Mouse (Mus musculus): Measurements from ENCODE around the gene Naa16. TPM values are rescaled to one million over a fixed set of nuclear protein-coding genes. Genes with fewer than 3 reads are reported as not detected.

Naa16 gene
- polyA plus RNA-seq, 1 experiment from 2014 or later: 22.8 TPM

- H3K9ac ChIP-seq (ENCODE audit: low read length): no peak overlapping the region
- no peaks in the 10 kb centered on the region for H3K36me3 ChIP-seq (ENCODE audit: control insufficient read depth, insufficient read depth)
- H3K4me1 ChIP-seq (ENCODE audit: control insufficient read depth, insufficient read depth, low read length): peaks cover 14% of the 10 kb centered on the region
- no peak overlapping the region for H3K27ac ChIP-seq (ENCODE audit: low read length)
- no peak overlapping the region for H3K4me2 ChIP-seq (ENCODE audit: low read depth, low read length)
- H3K27me3 ChIP-seq (ENCODE audit: control insufficient read depth, insufficient read depth, low read length): no peaks in the 10 kb centered on the region
- no peak for ATAC-seq (replicated peaks; ENCODE audit: extremely low read depth, insufficient read depth, low FRiP score)
- H3K4me3 ChIP-seq (ENCODE audit: low read length): no peak overlapping the region
- H3K9me3 ChIP-seq (replicated peaks; ENCODE audit: control insufficient read depth, low read length): peaks cover 2% of the 10 kb centered on the region; the same call in 1 of the 2 replicates
- 66% methylated on average over 3 of the region's 3 CpGs for WGBS
Observed at GRCm38 (mm10) chr14:79288280-79288679, 102.3 kb downstream of the Naa16 start.

- Histone ChIP-seq H3K4me3 (ENCODE audit: low read length) (no peak overlapping the region), H3K4me1 (ENCODE audit: control insufficient read depth, insufficient read depth, low read length) (peaks cover 11% of the 10 kb centered on the region), H3K4me2 (ENCODE audit: low read depth, low read length) (no peak overlapping the region), H3K27ac (ENCODE audit: low read length) (no peak overlapping the region), H3K9me3 (replicated peaks; ENCODE audit: control insufficient read depth, low read length) (peaks cover 2% of the 10 kb centered on the region; the same call in 1 of the 2 replicates), H3K27me3 (ENCODE audit: control insufficient read depth, insufficient read depth, low read length) (no peaks in the 10 kb centered on the region), H3K9ac (ENCODE audit: low read length) (no peak overlapping the region), H3K36me3 (ENCODE audit: control insufficient read depth, insufficient read depth) (no peaks in the 10 kb centered on the region)
- 87% methylated on average over 7 of the region's 7 CpGs for WGBS
- ATAC-seq (replicated peaks; ENCODE audit: extremely low read depth, insufficient read depth, low FRiP score): no peak
Observed at GRCm38 (mm10) chr14:79287251-79287863, 103.2 kb downstream of the Naa16 start.

GRCm38 (mm10) chr14:79285549-79285948 lies 105.0 kb downstream of the Naa16 start:
- Histone ChIP-seq H3K36me3 (ENCODE audit: control insufficient read depth, insufficient read depth) (no peaks in the 10 kb centered on the region), H3K4me3 (ENCODE audit: low read length) (no peak overlapping the region), H3K9me3 (replicated peaks; ENCODE audit: control insufficient read depth, low read length) (peaks cover 2% of the 10 kb centered on the region; the same call in 1 of the 2 replicates), H3K4me1 (ENCODE audit: control insufficient read depth, insufficient read depth, low read length) (peaks cover 13% of the 10 kb centered on the region), H3K4me2 (ENCODE audit: low read depth, low read length) (no peak overlapping the region), H3K27ac (ENCODE audit: low read length) (no peak overlapping the region), H3K27me3 (ENCODE audit: control insufficient read depth, insufficient read depth, low read length) (no peaks in the 10 kb centered on the region), H3K9ac (ENCODE audit: low read length) (no peak overlapping the region)
- WGBS: 90% methylated on average over 5 of the region's 5 CpGs
- no peak for ATAC-seq (replicated peaks; ENCODE audit: extremely low read depth, insufficient read depth, low FRiP score)

GRCm38 (mm10) chr14:79284616-79285015 lies 106.0 kb downstream of the Naa16 start:
- no peak overlapping the region for H3K4me2 ChIP-seq (ENCODE audit: low read depth, low read length)
- H3K9me3 ChIP-seq (replicated peaks; ENCODE audit: control insufficient read depth, low read length): peaks cover 2% of the 10 kb centered on the region; the same call in 1 of the 2 replicates
- ATAC-seq (replicated peaks; ENCODE audit: extremely low read depth, insufficient read depth, low FRiP score): no peak
- peaks cover 4% of the 10 kb centered on the region for H3K4me1 ChIP-seq (ENCODE audit: control insufficient read depth, insufficient read depth, low read length)
- H3K27me3 ChIP-seq (ENCODE audit: control insufficient read depth, insufficient read depth, low read length): no peaks in the 10 kb centered on the region
- H3K27ac ChIP-seq (ENCODE audit: low read length): no peak overlapping the region
- H3K36me3 ChIP-seq (ENCODE audit: control insufficient read depth, insufficient read depth): no peaks in the 10 kb centered on the region
- 81% methylated on average over 4 of the region's 4 CpGs for WGBS
- H3K9ac ChIP-seq (ENCODE audit: low read length): no peak overlapping the region
- H3K4me3 ChIP-seq (ENCODE audit: low read length): no peak overlapping the region

- 91% methylated on average over 7 of the region's 7 CpGs for WGBS
- no peaks in the 10 kb centered on the region for H3K27me3 ChIP-seq (ENCODE audit: control insufficient read depth, insufficient read depth, low read length)
- H3K4me1 ChIP-seq (ENCODE audit: control insufficient read depth, insufficient read depth, low read length): 0 out of 2 replicates have a peak, but pooled peaks cover 2% of the 10 kb centered on the region
- H3K9ac ChIP-seq (ENCODE audit: low read length): no peak overlapping the region
- H3K4me3 ChIP-seq (ENCODE audit: low read length): no peak overlapping the region
- H3K9me3 ChIP-seq (replicated peaks; ENCODE audit: control insufficient read depth, low read length): peaks cover 2% of the 10 kb centered on the region; the same call in 1 of the 2 replicates
- no peak overlapping the region for H3K4me2 ChIP-seq (ENCODE audit: low read depth, low read length)
- ATAC-seq (replicated peaks; ENCODE audit: extremely low read depth, insufficient read depth, low FRiP score): no peak
- H3K27ac ChIP-seq (ENCODE audit: low read length): no peak overlapping the region
- H3K36me3 ChIP-seq (ENCODE audit: control insufficient read depth, insufficient read depth): no peaks in the 10 kb centered on the region
Observed at GRCm38 (mm10) chr14:79283952-79284351, 106.6 kb downstream of the Naa16 start.

- Histone ChIP-seq H3K4me3 (ENCODE audit: low read length) (no peak overlapping the region), H3K4me1 (ENCODE audit: control insufficient read depth, insufficient read depth, low read length) (peaks cover 12% of the 10 kb centered on the region), H3K9ac (ENCODE audit: low read length) (no peak overlapping the region), H3K27ac (ENCODE audit: low read length) (no peak overlapping the region), H3K4me2 (ENCODE audit: low read depth, low read length) (no peak overlapping the region), H3K36me3 (ENCODE audit: control insufficient read depth, insufficient read depth) (no peaks in the 10 kb centered on the region), H3K9me3 (replicated peaks; ENCODE audit: control insufficient read depth, low read length) (peaks cover 2% of the 10 kb centered on the region; the same call in 1 of the 2 replicates), H3K27me3 (ENCODE audit: control insufficient read depth, insufficient read depth, low read length) (no peaks in the 10 kb centered on the region)
- no peak for ATAC-seq (replicated peaks; ENCODE audit: extremely low read depth, insufficient read depth, low FRiP score)
- 71% methylated on average over 9 of the region's 9 CpGs for WGBS
Observed at GRCm38 (mm10) chr14:79281894-79282553, 108.6 kb downstream of the Naa16 start.

GRCm38 (mm10) chr14:79280456-79280855 lies 110.1 kb downstream of the Naa16 start:
- 87% methylated on average over 9 of the region's 9 CpGs for WGBS
- no peak overlapping the region; the same call in 1 of the 2 replicates for H3K27ac ChIP-seq (ENCODE audit: low read length)
- no peaks in the 10 kb centered on the region for H3K27me3 ChIP-seq (ENCODE audit: control insufficient read depth, insufficient read depth, low read length)

GRCm38 (mm10) chr14:79279494-79279893 lies 111.1 kb downstream of the Naa16 start:
- no peak overlapping the region for H3K4me2 ChIP-seq (ENCODE audit: low read depth, low read length)
- ATAC-seq (replicated peaks; ENCODE audit: extremely low read depth, insufficient read depth, low FRiP score): no peak
- 86% methylated on average over 1 of the region's 1 CpGs for WGBS
- peaks cover 14% of the 10 kb centered on the region for H3K4me1 ChIP-seq (ENCODE audit: control insufficient read depth, insufficient read depth, low read length)
- H3K9ac ChIP-seq (ENCODE audit: low read length): no peak overlapping the region
- no peaks in the 10 kb centered on the region for H3K36me3 ChIP-seq (ENCODE audit: control insufficient read depth, insufficient read depth)
- peaks cover 2% of the 10 kb centered on the region; the same call in 1 of the 2 replicates for H3K9me3 ChIP-seq (replicated peaks; ENCODE audit: control insufficient read depth, low read length)
- H3K27me3 ChIP-seq (ENCODE audit: control insufficient read depth, insufficient read depth, low read length): no peaks in the 10 kb centered on the region
- H3K4me3 ChIP-seq (ENCODE audit: low read length): no peak overlapping the region
- H3K27ac ChIP-seq (ENCODE audit: low read length): no peak overlapping the region

More at GRCm38 (mm10) chr14:79280456-79280855, 110.1 kb downstream of the Naa16 start:
- peak; percentile 50 for ATAC-seq (replicated peaks; ENCODE audit: extremely low read depth, insufficient read depth, low FRiP score)
- peaks cover 2% of the 10 kb centered on the region; the same call in 1 of the 2 replicates for H3K9me3 ChIP-seq (replicated peaks; ENCODE audit: control insufficient read depth, low read length)
- H3K4me3 ChIP-seq (ENCODE audit: low read length): no peak overlapping the region
- peaks cover 12% of the 10 kb centered on the region for H3K4me1 ChIP-seq (ENCODE audit: control insufficient read depth, insufficient read depth, low read length)
- no peak overlapping the region for H3K9ac ChIP-seq (ENCODE audit: low read length)
- H3K4me2 ChIP-seq (ENCODE audit: low read depth, low read length): no peak overlapping the region
- H3K36me3 ChIP-seq (ENCODE audit: control insufficient read depth, insufficient read depth): no peaks in the 10 kb centered on the region

- Histone ChIP-seq H3K9me3 (replicated peaks; ENCODE audit: control insufficient read depth, low read length) (peaks cover 2% of the 10 kb centered on the region; the same call in 1 of the 2 replicates), H3K27ac (ENCODE audit: low read length) (no peak overlapping the region), H3K4me2 (ENCODE audit: low read depth, low read length) (no peak overlapping the region), H3K4me1 (ENCODE audit: control insufficient read depth, insufficient read depth, low read length) (peaks cover 14% of the 10 kb centered on the region), H3K36me3 (ENCODE audit: control insufficient read depth, insufficient read depth) (no peaks in the 10 kb centered on the region), H3K27me3 (ENCODE audit: control insufficient read depth, insufficient read depth, low read length) (no peaks in the 10 kb centered on the region), H3K4me3 (ENCODE audit: low read length) (no peak overlapping the region), H3K9ac (ENCODE audit: low read length) (no peak overlapping the region)
- 88% methylated on average over 4 of the region's 4 CpGs for WGBS
- ATAC-seq (replicated peaks; ENCODE audit: extremely low read depth, insufficient read depth, low FRiP score): no peak
Observed at GRCm38 (mm10) chr14:79278927-79279326, 111.7 kb downstream of the Naa16 start.
